Mouse (Mus musculus): ENCODE data around the gene Ccdc28a.

DNA sequence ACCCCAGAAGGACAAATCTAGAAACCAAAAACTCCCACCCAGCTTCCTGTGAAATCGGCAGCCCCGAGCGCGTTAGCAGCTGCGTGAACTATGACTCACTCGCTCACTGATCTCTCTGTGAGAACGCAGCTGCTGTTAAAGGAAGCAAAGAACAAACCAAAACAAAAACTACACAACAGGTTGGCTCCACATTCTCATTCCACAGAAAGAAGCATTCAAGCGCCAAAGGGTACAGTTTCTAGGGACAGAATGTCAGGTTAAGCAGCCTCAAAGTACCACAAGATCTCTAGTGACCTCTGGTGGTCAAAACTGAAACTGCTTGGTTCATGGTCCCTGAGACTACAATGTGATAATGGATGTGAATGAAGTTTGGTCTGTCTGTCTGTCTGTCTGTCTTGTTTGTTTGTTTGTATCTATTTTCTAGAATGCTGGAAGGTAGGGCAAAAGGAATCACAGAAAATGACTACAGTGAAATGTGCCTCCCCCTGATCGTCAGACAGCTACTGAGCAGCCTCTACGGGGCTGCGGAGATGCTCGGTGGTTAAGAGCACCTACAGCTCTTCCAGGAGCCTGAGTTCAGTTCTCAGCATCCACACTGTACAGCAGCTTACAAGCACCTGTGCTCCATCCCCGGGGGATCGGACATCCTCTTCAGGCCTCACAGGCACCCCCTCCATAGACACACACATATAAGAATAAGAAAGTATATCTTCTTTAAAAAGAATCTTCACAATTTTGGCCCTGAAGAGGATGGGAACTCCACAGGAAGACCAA, 37.4 kb downstream of the Ccdc28a start:
- TF ChIP-seq CHD2 (IDR thresholded peaks at IDR 0.05; ENCODE audit: low read length) (no peak), MXI1 (IDR thresholded peaks at IDR 0.05; ENCODE audit: low read depth, low read length) (no peak), CTCF (IDR thresholded peaks at IDR 0.05 in 2 of 3, conservative IDR thresholded peaks at IDR 0.05 in 1 of 3; ENCODE audit: control insufficient read depth in 1 of 3, insufficient read depth in 1 of 3, low read depth in 2 of 3, low read length in 3 of 3, poor library complexity in 1 of 3, severe bottlenecking in 1 of 3) (peak; percentile 43 to 84 (median 84); a peak in 5 of 6 replicates), JUND (IDR thresholded peaks at IDR 0.05; ENCODE audit: low read depth, low read length) (no peak), POLR2A (IDR thresholded peaks at IDR 0.05; ENCODE audit: control insufficient read depth in 1 of 2, insufficient read depth in 1 of 2, low read depth in 1 of 2, low read length in 2 of 2, poor library complexity in 1 of 2) (no peak), POLR2AphosphoS5 (IDR thresholded peaks at IDR 0.05; ENCODE audit: borderline replicate concordance, low read depth, low read length) (no peak), BHLHE40 (IDR thresholded peaks at IDR 0.05; ENCODE audit: borderline replicate concordance, low read depth, low read length) (no peak)
